Comparison of ENCODE assay signal across 23 mouse cellular contexts in genomic region chr13:37930091-37930490, GRCm38 (mm10).
A peak's percentile ranks its signal among the peaks of the same experiment; 100 is the strongest.
DNase-seq lines count a peak whose midpoint lies in the region; ATAC-seq and TF ChIP-seq lines count a peak whose summit lies in the region.
"Had no signal": no experiment of that assay in that cellular context is flagged by ENCODE, and none has a peak within 500 bp of the region (broad histone marks: within the 10 kb centered on the region; RNA-seq: fewer than 3 reads in every experiment).

No protein-coding gene starts in this region.

- ATAC-seq in heart, postnatal 0 days (ENCODE audit: insufficient read depth, low read depth) = no peak
- ATAC-seq in lung, postnatal 0 days = 0 out of 2 replicates have a peak, but pooled peaks have one; percentile 25
- ATAC-seq: CD4-positive, CD25-positive, alpha-beta regulatory T cell, adult 4 months; forebrain, embryonic 13.5 days; forebrain, postnatal 0 days; hindbrain, embryonic 16.5 days; Patski had no signal

- WGBS in heart, postnatal 0 days = 72% methylated on average over 13 of the region's 13 CpGs
- WGBS in lung, postnatal 0 days = 81% methylated on average over 13 of the region's 13 CpGs

- no peak overlapping the region for H3K4me3 ChIP-seq in heart, postnatal 0 days (ENCODE audit: low read depth, low read length)
- no peak overlapping the region for H3K4me3 ChIP-seq in lung, postnatal 0 days (ENCODE audit: low read depth, low read length)
- H3K4me3 ChIP-seq in E14TG2a.4 (replicated peaks; ENCODE audit: low read length) = peak overlapping the region; percentile 69
- H3K4me3 ChIP-seq: embryonic facial prominence, embryonic 10.5 days; forebrain, embryonic 13.5 days; heart, embryonic 13.5 days; hindbrain, embryonic 12.5 days had no signal

- H3K9me3 ChIP-seq in heart, postnatal 0 days (replicated peaks; ENCODE audit: control insufficient read depth, low read length) = no peaks in the 10 kb centered on the region
- H3K9me3 ChIP-seq in lung, postnatal 0 days (ENCODE audit: low read length) = no peaks in the 10 kb centered on the region
- no peaks in the 10 kb centered on the region for H3K9me3 ChIP-seq in E14TG2a.4 (ENCODE audit: low read length)
- H3K9me3 ChIP-seq: embryonic facial prominence, embryonic 10.5 days; forebrain, embryonic 13.5 days; heart, embryonic 13.5 days; hindbrain, embryonic 12.5 days had no signal

- DNase-seq in heart, postnatal 0 days (ENCODE audit: low spot score) = peak; percentile 14
- no peak for DNase-seq in heart, adult 18-20 months
- peak; percentile 66 for DNase-seq in lung, postnatal 0 days (ENCODE audit: low spot score)
- no peak for DNase-seq in lung, postnatal 25 days (ENCODE audit: low spot score)
- peak; percentile 93 for DNase-seq in ZHBTc4 (ENCODE audit: low read depth, low spot score)
- DNase-seq in spleen, postnatal 36 days (ENCODE audit: low spot score in 2 of 2) = no peak
- no peak for DNase-seq in adrenal gland, postnatal 25 days
- DNase-seq: B cell, adult 2 months; cerebellum, adult 11-12 months; cerebellum, adult 9-10 months; cerebellum, postnatal 25 days; forebrain, postnatal 0 days; gastrocnemius, postnatal 14 days; heart, postnatal 10 days; heart, postnatal 4 days had no signal

- H3K27ac ChIP-seq in heart, postnatal 0 days (ENCODE audit: low read depth) = no peak overlapping the region
- H3K27ac ChIP-seq in lung, postnatal 0 days (ENCODE audit: low read length) = no peak overlapping the region
- H3K27ac ChIP-seq: embryonic facial prominence, embryonic 10.5 days; forebrain, embryonic 13.5 days; heart, embryonic 13.5 days; hindbrain, embryonic 12.5 days had no signal

- no peak overlapping the region for H3K9ac ChIP-seq in heart, postnatal 0 days (replicated peaks; ENCODE audit: low read depth, low read length)
- no peak overlapping the region for H3K9ac ChIP-seq in lung, postnatal 0 days (replicated peaks; ENCODE audit: low read depth)
- H3K9ac ChIP-seq: forebrain, embryonic 13.5 days; forebrain, postnatal 0 days; heart, embryonic 13.5 days; hindbrain, embryonic 12.5 days had no signal

- H3K27me3 ChIP-seq in heart, postnatal 0 days (ENCODE audit: control insufficient read depth, insufficient read depth, low read length) = no peaks in the 10 kb centered on the region
- H3K27me3 ChIP-seq in lung, postnatal 0 days (replicated peaks; ENCODE audit: insufficient read depth, low read length) = no peaks in the 10 kb centered on the region
- H3K27me3 ChIP-seq in E14TG2a.4 (ENCODE audit: insufficient read depth, low read length) = 0 out of 2 replicates have a peak, but pooled peaks cover 6% of the 10 kb centered on the region
- H3K27me3 ChIP-seq: forebrain, embryonic 13.5 days; heart, embryonic 13.5 days; hindbrain, embryonic 12.5 days; Patski had no signal

- H3K4me2 ChIP-seq in heart, postnatal 0 days (ENCODE audit: low read depth, low read length) = no peak overlapping the region
- H3K4me2 ChIP-seq in lung, postnatal 0 days (replicated peaks; ENCODE audit: low read depth, low read length) = no peak overlapping the region
- H3K4me2 ChIP-seq: forebrain, embryonic 13.5 days; heart, embryonic 13.5 days; hindbrain, embryonic 12.5 days had no signal

- TF ChIP-seq CTCF in heart, postnatal 0 days (IDR thresholded peaks at IDR 0.05; ENCODE audit: low read depth) = no peak
- TF ChIP-seq CTCF in lung, postnatal 0 days (IDR thresholded peaks at IDR 0.05) = peak; percentile 40
- no peak for TF ChIP-seq CTCF in E14TG2a.4 (conservative IDR thresholded peaks at IDR 0.05; ENCODE audit: low read length)

- H3K36me3 ChIP-seq in heart, postnatal 0 days (replicated peaks; ENCODE audit: control insufficient read depth, insufficient read depth, low read length) = peaks cover 86% of the 10 kb centered on the region
- H3K36me3 ChIP-seq in lung, postnatal 0 days (ENCODE audit: insufficient read depth, low read length) = peaks cover 25% of the 10 kb centered on the region
- peaks cover 87% of the 10 kb centered on the region for H3K36me3 ChIP-seq in E14TG2a.4 (ENCODE audit: insufficient read depth, low read length)

- no peak for TF ChIP-seq EP300 in heart, postnatal 0 days (IDR thresholded peaks at IDR 0.05; ENCODE audit: low read depth)
- TF ChIP-seq EP300 in lung, postnatal 0 days (IDR thresholded peaks at IDR 0.05) = no peak

- peaks cover 16% of the 10 kb centered on the region for H3K4me1 ChIP-seq in heart, postnatal 0 days (ENCODE audit: control insufficient read depth, insufficient read depth)
- H3K4me1 ChIP-seq in lung, postnatal 0 days (ENCODE audit: insufficient read depth, low read depth, low read length) = peaks cover 4% of the 10 kb centered on the region; the same call in 1 of the 2 replicates
- peaks cover 42% of the 10 kb centered on the region for H3K4me1 ChIP-seq in E14TG2a.4 (replicated peaks; ENCODE audit: low read depth, low read length)
- H3K4me1 ChIP-seq: embryonic facial prominence, embryonic 10.5 days; forebrain, embryonic 13.5 days had no signal

Comparison
In these comparisons a context has a peak if more than half of its experiments do, and no peak if none do; other contexts are left out.
1. DNase-seq: peak in heart, postnatal 0 days (single experiment), lung, postnatal 0 days (single experiment) and ZHBTc4 (single experiment); none in heart, adult 18-20 months (0 of 2), lung, postnatal 25 days (single experiment), spleen, postnatal 36 days (0 of 2) and adrenal gland, postnatal 25 days (single experiment).